Mouse (Mus musculus): Measurements from ENCODE around the gene Crtc1. TPM values are rescaled to one million over a fixed set of nuclear protein-coding genes. Genes with fewer than 3 reads are reported as not detected.

Gene Crtc1
- polyA plus RNA-seq, 1 experiment: 15.1 TPM

GRCm38 (mm10) chr8:70415540-70416451 lies 23.6 kb downstream of the Crtc1 start:
- 87% methylated on average over 8 of the region's 8 CpGs for WGBS
- no peak overlapping the region for H3K4me3 ChIP-seq (ENCODE audit: low read depth, low read length)
- TF ChIP-seq CTCF (IDR thresholded peaks at IDR 0.05; ENCODE audit: extremely low read depth, insufficient read length, insufficient replicate concordance, low read depth, low read length) (peak; percentile 18; the same call in 1 of the 2 replicates), POLR2A (IDR thresholded peaks at IDR 0.05; ENCODE audit: low read depth, low read length) (no peak)
- H3K27me3 ChIP-seq (ENCODE audit: control insufficient read depth, insufficient read depth, low read length): no peaks in the 10 kb centered on the region
- H3K27ac ChIP-seq (ENCODE audit: insufficient read depth, low read depth, low read length): no peak overlapping the region
- H3K4me1 ChIP-seq (ENCODE audit: control insufficient read depth, insufficient read depth, insufficient read length, low read length): no peaks in the 10 kb centered on the region
- no peaks in the 10 kb centered on the region for H3K36me3 ChIP-seq (ENCODE audit: control insufficient read depth, insufficient read depth, low read length)

- Histone ChIP-seq H3K36me3 (ENCODE audit: control insufficient read depth, insufficient read depth, low read length) (no peaks in the 10 kb centered on the region), H3K27me3 (ENCODE audit: control insufficient read depth, insufficient read depth, low read length) (no peaks in the 10 kb centered on the region), H3K4me3 (ENCODE audit: low read depth, low read length) (no peak overlapping the region), H3K27ac (ENCODE audit: insufficient read depth, low read depth, low read length) (no peak overlapping the region), H3K4me1 (ENCODE audit: control insufficient read depth, insufficient read depth, insufficient read length, low read length) (no peaks in the 10 kb centered on the region; the same call in 1 of the 2 replicates)
- 85% methylated on average over 6 of the region's 6 CpGs for WGBS
- TF ChIP-seq CTCF (IDR thresholded peaks at IDR 0.05; ENCODE audit: extremely low read depth, insufficient read length, insufficient replicate concordance, low read depth, low read length): no peak
- no peak for TF ChIP-seq POLR2A (IDR thresholded peaks at IDR 0.05; ENCODE audit: low read depth, low read length)
These were observed 25.0 kb downstream of the Crtc1 start for GRCm38 (mm10) chr8:70414310-70414946.

- H3K36me3 ChIP-seq (ENCODE audit: control insufficient read depth, insufficient read depth, low read length): no peaks in the 10 kb centered on the region
- H3K4me3 ChIP-seq (ENCODE audit: low read depth, low read length): no peak overlapping the region
- H3K27ac ChIP-seq (ENCODE audit: insufficient read depth, low read depth, low read length): no peak overlapping the region
- no peak for TF ChIP-seq CTCF (IDR thresholded peaks at IDR 0.05; ENCODE audit: extremely low read depth, insufficient read length, insufficient replicate concordance, low read depth, low read length)
- TF ChIP-seq POLR2A (IDR thresholded peaks at IDR 0.05; ENCODE audit: low read depth, low read length): no peak
- 94% methylated on average over 5 of the region's 5 CpGs for WGBS
- no peaks in the 10 kb centered on the region for H3K27me3 ChIP-seq (ENCODE audit: control insufficient read depth, insufficient read depth, low read length)
- H3K4me1 ChIP-seq (ENCODE audit: control insufficient read depth, insufficient read depth, insufficient read length, low read length): peaks cover 23% of the 10 kb centered on the region
These were observed 29.1 kb downstream of the Crtc1 start for GRCm38 (mm10) chr8:70410281-70410680.

GRCm38 (mm10) chr8:70409455-70409871 lies 29.9 kb downstream of the Crtc1 start:
- no peaks in the 10 kb centered on the region for H3K36me3 ChIP-seq (ENCODE audit: control insufficient read depth, insufficient read depth, low read length)
- WGBS: 14% methylated on average over 9 of the region's 9 CpGs
- no peak overlapping the region for H3K4me3 ChIP-seq (ENCODE audit: low read depth, low read length)
- peaks cover 27% of the 10 kb centered on the region for H3K4me1 ChIP-seq (ENCODE audit: control insufficient read depth, insufficient read depth, insufficient read length, low read length)
- H3K27ac ChIP-seq (ENCODE audit: insufficient read depth, low read depth, low read length): peak overlapping the region; percentile 2; the same call in 1 of the 2 replicates
- TF ChIP-seq CTCF (IDR thresholded peaks at IDR 0.05; ENCODE audit: extremely low read depth, insufficient read length, insufficient replicate concordance, low read depth, low read length) (no peak), POLR2A (IDR thresholded peaks at IDR 0.05; ENCODE audit: low read depth, low read length) (no peak)
- no peaks in the 10 kb centered on the region for H3K27me3 ChIP-seq (ENCODE audit: control insufficient read depth, insufficient read depth, low read length)

GRCm38 (mm10) chr8:70409019-70409418 lies 30.4 kb downstream of the Crtc1 start:
- H3K27ac ChIP-seq (ENCODE audit: insufficient read depth, low read depth, low read length): peak overlapping the region; percentile 5
- H3K4me1 ChIP-seq (ENCODE audit: control insufficient read depth, insufficient read depth, insufficient read length, low read length): peaks cover 27% of the 10 kb centered on the region
- no peaks in the 10 kb centered on the region for H3K27me3 ChIP-seq (ENCODE audit: control insufficient read depth, insufficient read depth, low read length)
- H3K4me3 ChIP-seq (ENCODE audit: low read depth, low read length): no peak overlapping the region
- WGBS: 36% methylated on average over 10 of the region's 10 CpGs
- TF ChIP-seq CTCF (IDR thresholded peaks at IDR 0.05; ENCODE audit: extremely low read depth, insufficient read length, insufficient replicate concordance, low read depth, low read length): no peak
- TF ChIP-seq POLR2A (IDR thresholded peaks at IDR 0.05; ENCODE audit: low read depth, low read length): no peak
- no peaks in the 10 kb centered on the region; the same call in 1 of the 2 replicates for H3K36me3 ChIP-seq (ENCODE audit: control insufficient read depth, insufficient read depth, low read length)

- H3K27me3 ChIP-seq (ENCODE audit: control insufficient read depth, insufficient read depth, low read length): no peaks in the 10 kb centered on the region
- H3K36me3 ChIP-seq (ENCODE audit: control insufficient read depth, insufficient read depth, low read length): no peaks in the 10 kb centered on the region; the same call in 1 of the 2 replicates
- no peak overlapping the region for H3K4me3 ChIP-seq (ENCODE audit: low read depth, low read length)
- WGBS: 43% methylated on average over 6 of the region's 6 CpGs
- H3K4me1 ChIP-seq (ENCODE audit: control insufficient read depth, insufficient read depth, insufficient read length, low read length): peaks cover 27% of the 10 kb centered on the region
- peak overlapping the region; percentile 5; the same call in 1 of the 2 replicates for H3K27ac ChIP-seq (ENCODE audit: insufficient read depth, low read depth, low read length)
- no peak for TF ChIP-seq POLR2A (IDR thresholded peaks at IDR 0.05; ENCODE audit: low read depth, low read length)
- TF ChIP-seq CTCF (IDR thresholded peaks at IDR 0.05; ENCODE audit: extremely low read depth, insufficient read length, insufficient replicate concordance, low read depth, low read length): no peak
These were observed 31.1 kb downstream of the Crtc1 start for GRCm38 (mm10) chr8:70408301-70408700.
